Mouse (Mus musculus): ENCODE data around the gene Plekhh3. TPM values are rescaled to one million over a fixed set of nuclear protein-coding genes. Genes with fewer than 3 reads are reported as not detected.

Plekhh3 gene
- total RNA-seq, 2 experiments from 2014 or later = 23.6 to 28.3 TPM

DNA sequence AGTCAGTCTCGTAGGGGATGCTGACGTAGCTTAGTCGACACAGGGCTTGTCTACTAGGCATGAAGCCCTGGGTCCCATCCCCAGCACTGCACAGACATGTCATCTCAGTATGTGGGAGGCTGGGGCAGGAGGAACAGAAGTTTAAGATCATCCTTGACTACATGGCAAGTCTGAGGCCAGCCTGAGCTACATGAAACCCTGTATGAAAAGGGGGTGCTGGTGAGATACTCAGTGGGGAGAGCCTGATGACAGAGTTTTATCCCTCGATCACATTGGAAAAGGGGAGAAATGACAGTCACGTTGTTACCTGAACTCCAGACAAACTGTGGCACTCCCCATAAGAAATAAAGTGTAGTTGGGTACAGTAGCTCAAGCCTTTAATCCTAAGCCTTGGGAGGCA is 16.4 kb upstream of the Plekhh3 start:
- no peak for DNase-seq
- intact Hi-C loops (cut with DNase I) = no loop called here

DNA sequence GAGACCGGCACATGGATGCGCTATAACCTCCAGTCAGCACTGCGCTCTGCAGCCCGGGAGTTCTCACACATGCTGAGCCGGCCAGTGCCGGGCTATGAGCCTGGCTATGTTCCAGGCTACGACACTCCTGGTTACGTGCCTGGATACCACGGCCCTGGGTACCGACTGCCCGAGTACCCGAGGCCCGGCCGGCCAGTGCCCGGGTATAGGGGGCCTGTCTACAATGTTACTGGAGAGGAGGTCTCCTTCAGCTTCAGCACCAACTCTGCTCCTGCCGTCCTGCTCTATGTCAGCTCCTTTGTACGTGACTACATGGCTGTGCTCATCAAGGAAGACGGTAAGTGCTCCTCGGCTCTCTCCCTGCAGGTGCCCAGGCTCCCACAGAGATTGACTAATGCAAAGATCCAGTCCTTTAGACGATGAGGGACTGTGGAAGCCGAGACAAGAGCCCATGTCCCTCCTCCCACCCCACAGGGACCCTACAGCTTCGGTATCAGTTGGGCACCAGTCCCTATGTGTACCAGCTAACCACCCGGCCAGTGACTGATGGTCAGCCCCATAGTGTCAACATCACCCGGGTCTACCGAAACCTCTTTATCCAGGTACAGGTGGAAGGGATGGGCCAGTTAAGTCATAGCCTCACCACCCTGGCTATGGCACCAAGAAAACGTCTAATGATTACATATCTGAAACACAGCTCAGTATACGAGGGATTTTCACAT is 15.5 kb upstream of the Plekhh3 start:
- no peak for DNase-seq
- intact Hi-C loops (cut with DNase I) = no loop called here

DNA sequence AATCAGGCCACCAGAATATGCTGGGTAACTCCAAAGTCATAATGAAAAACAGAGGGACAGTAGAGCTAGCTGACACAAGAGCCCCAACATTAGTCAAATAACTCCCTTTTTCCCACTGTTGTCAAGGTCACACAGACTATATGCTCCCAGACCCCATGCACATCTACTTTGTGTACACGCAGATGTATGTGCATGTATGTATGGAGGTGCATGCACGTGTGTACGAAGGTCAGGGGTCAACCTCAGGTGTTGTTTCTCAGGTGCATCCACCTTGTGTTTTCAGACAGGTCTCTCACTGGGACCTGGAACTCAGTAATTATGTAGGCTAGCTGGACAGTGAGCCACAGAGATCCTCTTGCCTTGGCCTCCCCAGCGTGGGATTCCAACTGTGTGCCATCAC is 14.3 kb upstream of the Plekhh3 start:
- intact Hi-C loops (cut with DNase I) = no loop called here
- DNase-seq = no peak

DNA sequence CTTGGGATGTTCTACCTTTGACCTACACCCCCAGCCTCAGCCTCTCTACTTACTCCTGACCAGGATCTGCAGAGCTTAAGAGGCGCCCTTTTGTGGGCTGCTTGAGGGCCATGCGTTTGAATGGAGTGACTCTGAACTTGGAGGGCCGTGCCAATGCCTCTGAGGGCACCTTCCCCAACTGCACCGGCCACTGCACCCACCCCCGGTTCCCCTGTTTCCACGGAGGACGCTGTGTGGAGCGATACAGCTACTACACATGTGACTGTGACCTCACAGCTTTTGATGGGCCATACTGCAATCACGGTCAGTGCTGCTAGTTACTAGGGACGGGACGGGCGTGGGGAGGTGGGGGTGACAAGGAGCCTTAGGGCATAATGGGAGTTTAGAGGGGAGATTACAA is 13.8 kb upstream of the Plekhh3 start:
- DNase-seq = no peak
- intact Hi-C loops (cut with DNase I) = loop anchor here (5.0 kb wide), 1 partner anchor 203 kb away; no protein-coding TSS in a partner anchor

DNA sequence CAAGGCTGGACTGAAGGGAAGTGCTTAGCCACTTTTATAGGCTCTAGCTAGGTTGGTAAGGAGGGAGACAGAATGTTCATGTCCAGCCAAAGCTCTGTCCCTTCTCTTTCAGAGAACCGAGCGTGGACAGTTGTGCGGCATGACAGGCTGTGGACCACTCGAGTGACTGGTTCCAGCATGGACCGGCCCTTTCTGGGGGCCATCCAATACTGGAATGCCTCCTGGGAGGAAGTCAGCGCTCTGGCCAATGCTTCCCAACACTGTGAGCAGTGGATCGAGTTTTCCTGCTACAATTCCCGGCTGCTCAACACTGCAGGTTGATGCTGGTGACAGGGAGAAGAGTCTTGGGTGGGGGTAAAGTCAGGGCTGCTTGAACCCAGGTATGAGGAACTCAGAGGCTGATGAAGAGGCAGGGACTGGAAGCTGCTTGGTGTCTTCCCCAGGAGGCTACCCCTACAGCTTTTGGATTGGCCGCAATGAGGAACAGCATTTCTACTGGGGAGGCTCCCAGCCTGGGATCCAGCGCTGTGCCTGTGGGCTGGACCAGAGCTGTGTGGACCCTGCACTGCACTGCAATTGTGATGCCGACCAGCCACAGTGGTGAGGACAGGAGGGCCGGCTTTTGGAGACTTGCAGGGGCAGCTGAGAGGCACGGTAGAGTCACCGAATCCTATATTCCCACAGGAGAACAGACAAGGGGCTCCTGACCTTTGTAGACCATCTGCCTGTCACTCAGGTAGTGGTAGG is 11.8 kb upstream of the Plekhh3 start:
- DNase-seq = peak; percentile 58 to 65
- intact Hi-C loops (cut with DNase I) = loop anchor here (5.0 kb wide), 1 partner anchor 201 kb away; no protein-coding TSS in a partner anchor

DNA sequence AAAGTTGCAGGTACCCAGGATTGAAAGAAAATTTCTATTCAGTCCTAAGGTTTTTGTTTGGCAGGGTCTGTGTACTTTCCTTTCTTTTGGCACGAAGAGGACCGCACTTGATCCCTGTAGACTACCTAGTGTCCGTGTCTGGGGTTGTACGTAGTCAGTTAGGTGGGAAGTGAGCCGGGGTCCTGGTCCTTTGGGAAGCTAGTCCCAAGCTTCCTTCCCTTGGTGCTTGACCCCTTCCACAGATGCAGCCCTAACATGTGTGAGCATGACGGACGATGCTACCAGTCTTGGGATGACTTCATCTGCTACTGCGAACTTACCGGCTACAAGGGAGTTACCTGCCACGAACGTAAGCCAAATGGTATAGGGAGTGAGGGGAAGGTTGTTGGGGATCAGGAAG is 10.8 kb upstream of the Plekhh3 start:
- intact Hi-C loops (cut with DNase I) = loop anchor here (5.0 kb wide), 1 partner anchor 200 kb away; no protein-coding TSS in a partner anchor

DNA sequence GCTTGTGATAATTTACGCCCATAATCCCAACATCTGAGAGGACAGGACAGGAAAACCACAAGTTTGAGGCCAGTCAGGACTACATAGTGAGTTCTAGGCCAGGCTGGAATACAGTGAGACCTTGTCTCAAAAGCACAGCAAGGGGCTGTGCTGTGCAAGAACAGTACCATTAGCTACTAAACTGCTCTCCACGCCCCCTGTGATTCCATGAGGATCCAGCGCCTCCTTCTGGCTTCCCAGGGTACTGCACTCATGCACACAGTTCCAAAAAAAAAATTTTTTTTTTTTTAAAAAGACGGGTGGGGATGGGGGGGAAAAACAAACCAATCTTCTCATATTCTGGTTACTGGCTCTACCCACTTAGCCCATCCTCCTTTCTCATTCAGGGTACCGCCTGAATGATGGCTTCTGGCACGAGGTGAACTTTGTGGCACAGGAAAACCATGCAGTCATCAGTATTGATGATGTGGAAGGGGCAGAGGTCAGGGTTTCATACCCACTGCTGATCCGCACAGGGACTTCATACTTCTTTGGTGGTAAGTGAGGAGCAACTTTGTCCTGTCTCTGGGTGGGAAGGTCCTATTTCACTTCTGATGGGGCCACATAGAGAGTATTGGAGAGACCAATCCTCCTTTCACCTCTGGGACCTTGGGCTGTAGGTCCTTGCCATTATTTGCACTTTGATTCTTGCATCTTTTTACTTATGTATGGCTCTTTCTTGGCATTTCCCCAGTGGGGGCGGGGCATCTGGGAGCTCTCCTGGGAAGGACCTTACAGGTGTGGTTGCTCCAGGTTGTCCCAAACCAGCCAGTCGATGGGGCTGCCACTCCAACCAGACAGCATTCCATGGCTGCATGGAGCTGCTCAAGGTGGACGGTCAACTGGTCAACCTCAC is 9.9 kb upstream of the Plekhh3 start:
- intact Hi-C loops (cut with DNase I) = loop anchor here (5.0 kb wide), 1 partner anchor 199 kb away; no protein-coding TSS in a partner anchor
- DNase-seq = peak; percentile 67 to 89

More for the DNA sequence above, 10.8 kb upstream of the Plekhh3 start:
- no peak for DNase-seq

DNA sequence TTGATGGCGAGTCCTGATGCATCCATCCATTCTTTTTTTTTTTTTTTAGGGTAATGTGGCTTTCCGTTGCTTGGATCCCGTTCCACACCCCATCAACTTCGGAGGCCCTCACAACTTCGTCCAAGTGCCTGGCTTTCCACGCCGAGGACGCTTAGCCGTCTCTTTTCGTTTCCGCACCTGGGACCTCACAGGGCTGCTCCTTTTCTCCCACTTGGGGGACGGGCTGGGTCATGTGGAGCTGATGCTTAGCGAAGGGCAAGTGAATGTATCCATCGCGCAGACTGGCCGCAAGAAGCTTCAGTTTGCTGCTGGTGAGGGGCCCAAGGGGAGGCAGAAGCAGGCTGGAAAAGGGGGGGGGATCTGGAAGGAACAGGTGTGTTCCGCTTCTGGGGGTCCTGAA is 9.1 kb upstream of the Plekhh3 start:
- no peak for DNase-seq
- intact Hi-C loops (cut with DNase I) = loop anchor here (5.0 kb wide), 1 partner anchor 198 kb away; no protein-coding TSS in a partner anchor

DNA sequence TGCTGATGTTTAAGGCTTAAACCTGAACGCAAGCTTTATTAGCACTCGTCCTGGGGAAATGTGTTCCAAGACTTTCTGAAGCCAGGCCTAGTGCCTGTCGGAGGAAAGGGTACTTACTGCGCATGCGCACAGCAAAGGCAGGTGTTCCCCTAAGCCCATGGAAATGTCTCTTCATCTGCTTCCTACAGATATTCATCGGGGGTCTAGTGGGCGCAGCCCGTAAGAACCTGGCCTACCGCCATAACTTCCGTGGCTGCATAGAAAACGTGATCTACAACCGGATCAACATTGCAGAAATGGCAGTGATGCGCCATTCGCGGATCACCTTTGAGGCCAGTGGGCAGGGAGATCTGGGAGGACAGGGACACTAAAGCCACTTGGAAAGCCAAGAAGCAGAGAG is 8.2 kb upstream of the Plekhh3 start:
- intact Hi-C loops (cut with DNase I) = loop anchor here (10.0 kb wide), 1 partner anchor 285 kb away; no protein-coding TSS in a partner anchor
- no peak for DNase-seq

DNA sequence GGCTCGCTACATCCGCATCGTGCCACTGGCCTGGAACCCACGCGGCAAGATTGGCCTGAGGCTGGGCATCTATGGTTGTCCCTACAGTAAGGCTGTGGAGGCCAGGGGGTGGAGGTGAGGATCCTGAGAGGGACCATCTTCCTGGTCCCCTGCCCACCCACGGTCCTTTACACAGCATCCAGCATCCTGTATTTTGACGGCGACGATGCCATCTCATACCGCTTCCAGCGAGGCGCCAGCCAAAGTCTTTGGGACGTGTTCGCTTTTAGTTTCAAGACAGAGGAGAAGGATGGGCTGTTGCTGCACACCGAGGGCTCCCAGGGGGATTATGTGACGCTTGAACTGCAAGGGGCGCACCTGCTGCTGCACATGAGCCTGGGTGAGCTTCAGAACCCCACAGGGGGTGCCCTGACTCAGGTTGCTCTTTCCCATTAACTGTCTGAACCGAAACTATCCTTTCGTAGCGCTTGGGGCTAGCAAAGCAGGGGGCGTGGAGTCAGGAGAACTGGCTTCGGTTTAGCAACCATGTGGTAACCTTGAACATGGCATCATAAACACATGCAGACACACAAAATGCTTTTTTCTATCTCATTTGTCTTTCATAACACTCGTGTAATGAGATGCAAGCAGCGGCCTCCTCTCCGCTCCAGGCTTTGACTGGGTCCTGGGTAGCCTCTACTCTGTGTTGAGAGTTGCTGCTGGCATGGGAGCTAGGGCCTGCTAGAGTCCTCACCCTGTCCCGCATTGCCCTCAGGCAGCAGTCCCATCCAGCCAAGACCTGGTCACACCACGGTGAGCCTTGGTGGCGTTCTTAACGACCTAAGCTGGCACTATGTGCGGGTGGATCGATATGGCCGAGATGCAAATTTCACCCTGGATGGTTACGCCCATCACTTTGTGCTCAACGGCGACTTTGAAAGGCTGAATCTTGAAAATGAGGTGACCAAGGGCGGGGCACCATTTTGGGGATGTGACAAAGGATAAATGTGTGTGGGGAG is 7.2 kb upstream of the Plekhh3 start:
- intact Hi-C loops (cut with DNase I) = loop anchor here (10.0 kb wide), 1 partner anchor 284 kb away; no protein-coding TSS in a partner anchor
- DNase-seq = no peak

DNA sequence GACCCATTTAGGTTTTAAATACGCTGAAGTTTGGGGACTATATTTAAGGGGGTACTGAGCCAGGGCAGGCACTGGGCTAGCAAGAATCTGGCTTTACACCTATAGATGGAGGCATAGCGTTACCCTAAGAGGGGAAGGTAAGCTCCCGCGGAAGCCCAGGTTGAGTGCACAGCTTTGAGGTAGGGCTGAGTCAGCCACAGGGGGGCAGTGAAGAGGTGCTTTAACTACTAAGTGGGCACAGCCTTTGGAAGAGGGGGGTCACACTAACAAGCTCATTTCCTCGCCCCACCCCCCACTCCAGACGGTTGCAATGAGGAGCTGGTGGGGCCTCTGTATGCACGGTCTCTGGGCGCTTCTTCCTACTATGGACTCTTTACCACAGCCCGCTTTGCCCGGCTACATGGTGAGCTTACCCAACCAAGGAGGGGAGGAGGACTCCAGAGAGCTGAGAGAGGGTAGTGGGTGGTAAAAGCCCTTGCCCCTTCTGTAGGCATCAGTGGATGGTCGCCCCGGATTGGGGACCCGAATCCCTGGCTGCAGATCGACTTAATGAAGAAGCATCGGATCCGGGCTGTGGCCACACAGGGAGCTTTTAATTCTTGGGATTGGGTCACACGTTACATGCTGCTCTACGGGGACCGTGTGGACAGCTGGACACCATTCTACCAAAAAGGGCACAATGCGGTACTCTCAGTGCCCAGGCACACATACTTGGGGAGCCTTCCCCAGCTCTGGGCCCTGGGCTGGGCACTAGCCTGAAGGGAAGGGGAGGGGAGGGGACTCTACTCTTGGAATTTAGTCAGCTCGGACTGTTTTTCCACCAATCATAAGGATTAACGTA is 6.0 kb upstream of the Plekhh3 start:
- intact Hi-C loops (cut with DNase I) = loop anchor here (10.0 kb wide), 1 partner anchor 282 kb away; no protein-coding TSS in a partner anchor
- peak; percentile 56 to 70 for DNase-seq

DNA sequence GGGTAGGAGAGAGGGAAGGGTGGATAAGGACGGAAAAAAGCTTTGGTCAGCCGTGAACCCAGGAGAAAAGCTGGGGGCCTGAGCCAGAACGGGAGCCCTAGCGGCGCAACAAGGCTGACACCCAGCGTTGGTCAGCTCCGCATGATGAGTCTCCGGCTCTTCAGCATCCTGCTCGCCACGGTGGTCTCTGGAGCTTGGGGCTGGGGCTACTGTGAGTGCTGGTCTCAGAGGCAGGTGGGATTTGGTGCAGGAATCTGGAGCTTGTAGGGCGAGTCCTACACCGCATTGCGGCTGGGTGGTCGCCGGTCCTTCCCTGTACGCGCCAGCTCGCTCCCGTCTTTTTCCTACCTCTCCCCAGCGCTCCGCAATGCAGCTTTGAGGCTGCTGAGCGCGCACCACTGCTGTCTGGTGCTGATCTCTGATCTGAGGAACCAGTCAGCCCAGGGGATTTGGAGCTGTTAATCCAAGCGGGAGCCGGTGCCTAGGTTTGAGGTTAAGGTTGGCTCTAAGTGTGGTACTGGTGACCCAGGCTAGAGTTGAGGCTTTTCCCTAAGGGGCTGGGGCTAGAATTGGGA is 5.1 kb upstream of the Plekhh3 start:
- intact Hi-C loops (cut with DNase I) = loop anchor here (10.0 kb wide), 1 partner anchor 281 kb away; no protein-coding TSS in a partner anchor
- DNase-seq = peak; percentile 65 to 67

DNA sequence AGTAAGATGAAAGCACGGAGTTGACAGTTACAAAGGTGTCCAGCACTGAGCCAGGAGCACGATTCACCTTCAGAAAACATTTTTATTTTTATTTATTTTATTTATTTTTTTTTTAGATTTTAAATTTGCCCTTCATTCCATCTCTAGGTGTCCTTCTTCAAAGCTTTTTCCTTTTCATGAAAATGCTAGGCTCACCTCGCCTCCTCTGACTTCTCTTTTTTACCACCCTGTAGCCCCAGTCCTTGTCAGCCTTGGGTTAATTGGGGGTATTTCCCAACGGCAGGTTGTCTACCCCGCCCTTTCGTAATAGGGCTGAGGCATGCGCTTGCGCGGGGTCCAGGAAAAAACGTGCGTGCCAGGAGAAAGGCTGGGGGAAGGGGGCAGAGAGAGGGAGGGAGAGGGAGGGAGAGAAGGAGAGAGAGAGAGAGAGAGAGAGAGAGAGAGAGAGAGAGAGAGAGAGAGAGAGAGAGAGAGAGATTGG is 4.5 kb upstream of the Plekhh3 start:
- intact Hi-C loops (cut with DNase I) = loop anchor here (1.0 to 10.0 kb wide), 2 partner anchors 93 to 281 kb away; partner anchors contain the start of gene Coasy
- DNase-seq = no peak

DNA sequence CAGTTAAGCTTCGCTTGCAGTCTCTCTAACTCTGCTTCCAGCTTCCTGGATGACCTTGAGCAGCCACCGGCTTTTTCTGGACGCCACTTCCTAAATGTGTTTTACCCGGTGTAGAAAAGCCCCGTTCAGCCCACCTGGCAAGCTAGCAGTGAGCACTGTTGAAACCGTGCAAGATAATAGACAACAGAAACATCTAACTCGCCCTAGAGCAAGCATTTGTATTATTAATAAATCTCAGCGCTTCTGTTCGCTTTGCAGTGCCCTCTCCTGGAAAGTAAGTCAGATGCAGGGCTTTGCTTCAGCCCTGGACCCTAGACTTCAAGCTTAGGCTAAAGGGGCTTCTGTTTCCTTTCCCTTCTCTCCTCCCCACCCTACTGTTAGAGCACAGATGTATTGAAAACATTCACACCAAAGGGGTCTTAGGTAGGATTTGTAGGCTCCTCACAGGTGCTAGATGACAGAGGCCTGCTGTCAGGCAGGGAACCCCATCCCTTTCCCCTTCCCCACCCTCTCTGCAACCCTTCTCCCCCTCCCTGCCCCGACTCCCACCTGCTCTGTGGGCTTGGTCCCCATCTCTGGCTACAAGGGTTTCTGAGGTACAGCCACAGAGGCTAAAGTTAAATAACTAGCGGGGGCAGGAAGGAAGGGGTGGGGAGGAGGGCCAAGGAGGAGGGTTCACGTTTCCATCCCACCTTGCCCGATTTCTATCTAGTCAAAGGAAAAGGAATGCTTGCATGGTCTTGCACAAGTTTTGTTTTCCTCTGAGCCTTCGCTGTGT is 3.9 kb upstream of the Plekhh3 start, which contains the start of gene Ccr10:
Ccr10 (minus strand) TSS at position 593 of the 778 bp plus-strand sequence.
- peak; percentile 57 to 59 for DNase-seq
- intact Hi-C loops (cut with DNase I) = loop anchor here (1.0 to 10.0 kb wide), 3 partner anchors 80 to 280 kb away; partner anchors contain the start of genes Coasy and Psmc3ip

DNA sequence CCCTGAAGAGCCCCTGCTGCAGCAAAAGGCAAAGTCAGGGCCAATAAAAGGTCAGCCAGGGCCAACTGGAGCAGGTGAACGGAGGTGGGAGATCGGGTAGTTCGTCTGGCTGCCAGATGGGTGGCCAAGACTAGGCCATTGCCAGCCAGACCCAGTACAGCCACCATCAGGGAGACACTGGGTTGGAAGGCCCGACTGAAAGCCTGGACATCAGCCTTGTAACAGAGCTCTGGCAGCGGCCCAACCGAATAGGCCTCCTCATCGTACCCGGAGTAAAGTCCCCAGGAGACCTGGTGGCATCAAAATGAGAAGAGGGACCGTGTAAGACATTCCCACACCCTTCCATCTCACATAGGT is 3.2 kb upstream of the Plekhh3 start:
- intact Hi-C loops (cut with DNase I) = loop anchor here (1.0 to 10.0 kb wide), 2 partner anchors 79 to 280 kb away; partner anchors contain the start of gene Psmc3ip
- DNase-seq = peak in 1 of 2 experiments; percentile 48

DNA sequence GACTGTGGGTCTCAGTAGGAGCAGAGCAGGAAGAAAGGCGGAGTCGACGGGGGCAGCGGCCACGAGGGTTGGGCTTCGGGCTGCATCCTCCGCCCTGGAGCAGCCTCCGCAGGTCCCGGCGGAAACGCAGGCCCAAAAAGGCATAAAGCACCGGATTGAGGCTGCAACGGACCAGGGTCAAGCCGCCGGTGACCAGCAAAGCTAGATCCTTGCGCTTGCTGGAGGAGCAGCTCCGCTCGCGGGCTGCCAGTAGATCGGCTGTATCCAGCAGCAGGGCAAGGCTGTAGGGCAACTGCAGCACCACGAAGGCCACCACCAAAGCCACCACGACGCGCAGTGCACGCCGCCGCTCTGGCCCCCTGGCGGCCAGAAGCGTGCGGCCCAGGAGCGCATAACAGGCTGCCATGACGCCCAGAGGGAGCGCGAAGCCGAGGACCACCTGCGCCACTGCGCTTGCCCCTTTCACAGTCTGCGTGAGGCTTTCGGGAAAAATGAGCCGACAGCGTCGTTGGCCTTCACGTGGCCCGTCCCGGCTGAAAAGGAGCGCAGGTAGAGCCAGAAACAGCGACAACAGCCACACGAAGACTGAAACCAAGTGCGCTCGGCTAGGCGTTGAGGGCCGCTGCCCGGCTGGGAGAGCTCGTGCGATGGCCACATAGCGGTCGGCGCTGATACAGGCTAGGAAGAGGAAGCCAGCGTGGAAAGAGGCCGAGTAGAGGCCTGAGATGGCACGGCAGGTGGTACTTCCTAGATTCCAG is 2.7 kb upstream of the Plekhh3 start:
- DNase-seq = peak; percentile 87 to 90

More for the DNA sequence above, 2.7 kb upstream of the Plekhh3 start:
- intact Hi-C loops (cut with DNase I) = loop anchor here (1.0 to 10.0 kb wide), 2 partner anchors 79 to 279 kb away; partner anchors contain the start of gene Psmc3ip

All from heart, postnatal 10 days (tissue).